Mouse (Mus musculus) MEL (cell line): ENCODE measurements around the gene Nicn1. TPM values are rescaled to one million over a fixed set of nuclear protein-coding genes. Genes with fewer than 3 reads are reported as not detected.

Source experiments
- DNase-seq: peaks from one replicate; pipeline ENCODE4 v3.0.0; 2011; ENCODE audit warnings: low read depth, low spot score
- H3K27ac ChIP-seq: 2 replicates; pipeline ENCODE4 v1.5.1; 2012; ENCODE audit warnings: low read depth, mild to moderate bottlenecking, control low read depth, low read length, moderate library complexity; ENCODE audit not compliant: control insufficient read depth
- H3K27me3 ChIP-seq, 2 experiments: fragments of 150-350 bp in 1 of 2; sonication (generic) in 1 of 2; 2 replicates each; pipeline ENCODE4 v1.6.1; 2012; ENCODE audit warnings: low read length in 2 of 2, mild to moderate bottlenecking in 2 of 2, improper control_type of control experiment in 1 of 2, moderate library complexity in 1 of 2; ENCODE audit not compliant: insufficient read depth in 2 of 2, control insufficient read depth in 1 of 2
- H3K36me3 ChIP-seq, 2 experiments: 2 replicates each; pipeline ENCODE4 v1.6.1; 2012 to 2014; ENCODE audit warnings: low read length in 2 of 2, improper control_type of control experiment in 1 of 2, inconsistent platforms in 1 of 2, mild to moderate bottlenecking in 1 of 2; ENCODE audit not compliant: insufficient read depth in 2 of 2, control insufficient read depth in 1 of 2
- H3K4me1 ChIP-seq, 2 experiments: fragments of 150-350 bp in 1 of 2; sonication (generic) in 1 of 2; 2 replicates each; pipeline ENCODE4 v1.6.1; 2012; ENCODE audit warnings: low read length in 2 of 2, improper control_type of control experiment in 1 of 2, mild to moderate bottlenecking in 1 of 2; ENCODE audit not compliant: insufficient read depth in 2 of 2, control insufficient read depth in 1 of 2
- H3K4me3 ChIP-seq, 2 experiments: fragments of 150-350 bp in 1 of 2; sonication (generic) in 1 of 2; 2 replicates each; pipeline ENCODE4 v1.5.1; 2012; ENCODE audit warnings: low read depth in 2 of 2, low read length in 2 of 2, mild to moderate bottlenecking in 2 of 2, moderate library complexity in 2 of 2, control low read depth in 1 of 2, improper control_type of control experiment in 1 of 2; ENCODE audit not compliant: control insufficient read depth in 1 of 2, insufficient read depth in 1 of 2
- H3K79me2 ChIP-seq: 2 replicates; pipeline ENCODE4 v1.6.1; 2012; ENCODE audit warnings: mild to moderate bottlenecking, low read length, moderate library complexity; ENCODE audit not compliant: control insufficient read depth, poor library complexity, insufficient read depth
- H3K9ac ChIP-seq: 2 replicates; pipeline ENCODE4 v1.6.1; 2012; ENCODE audit warnings: low read depth, mild to moderate bottlenecking, control low read depth, low read length, moderate library complexity; ENCODE audit not compliant: control insufficient read depth, poor library complexity, severe bottlenecking
- H3K9me3 ChIP-seq: fragments of 150-350 bp; sonication (generic); replicated peaks from 2 replicates; pipeline ENCODE4 v1.6.1; 2012; ENCODE audit warnings: mild to moderate bottlenecking, low read length, improper control_type of control experiment, moderate library complexity; ENCODE audit not compliant: insufficient read depth
- CHD2 ChIP-seq: IDR thresholded peaks from 2 replicates; pipeline ENCODE4 v1.6.1; 2011; ENCODE audit warnings: low read length, improper control_type of control experiment
- CTCF ChIP-seq, 3 experiments: IDR thresholded peaks in 2 of 3; conservative IDR thresholded peaks in 1 of 3; 2 replicates each; pipeline ENCODE4 v1.5.1; 2011 to 2012; ENCODE audit warnings: low read length in 3 of 3, low read depth in 2 of 3, mild to moderate bottlenecking in 2 of 3, improper control_type of control experiment in 1 of 3, inconsistent platforms in 1 of 3, mixed read lengths in 1 of 3, moderate library complexity in 1 of 3; ENCODE audit not compliant: control insufficient read depth in 1 of 3, insufficient read depth in 1 of 3, poor library complexity in 1 of 3, severe bottlenecking in 1 of 3
- ELF1 ChIP-seq: IDR thresholded peaks from 2 replicates; pipeline ENCODE4 v1.6.1; 2014; ENCODE audit warnings: low read depth, mild to moderate bottlenecking, inconsistent platforms, low read length, improper control_type of control experiment, moderate library complexity
- EP300 ChIP-seq, 2 experiments: IDR thresholded peaks; 2 replicates each; pipeline ENCODE4 v1.6.1; 2011; ENCODE audit warnings: improper control_type of control experiment in 2 of 2, low read length in 2 of 2, low read depth in 1 of 2, mild to moderate bottlenecking in 1 of 2
- HCFC1 ChIP-seq: IDR thresholded peaks from 2 replicates; pipeline ENCODE4 v1.6.1; 2012; ENCODE audit warnings: low read depth, mild to moderate bottlenecking, inconsistent platforms, low read length, improper control_type of control experiment, moderate library complexity
- JUND ChIP-seq: IDR thresholded peaks from 2 replicates; pipeline ENCODE4 v1.6.1; 2011; ENCODE audit warnings: low read depth, mild to moderate bottlenecking, improper control_type of control experiment, low read length
- MAFK ChIP-seq: IDR thresholded peaks from 2 replicates; pipeline ENCODE4 v1.6.1; 2011; ENCODE audit warnings: low read depth, mild to moderate bottlenecking, low read length, improper control_type of control experiment, borderline replicate concordance
- MYB ChIP-seq: IDR thresholded peaks from 2 replicates; pipeline ENCODE4 v1.6.1; 2011; ENCODE audit warnings: mild to moderate bottlenecking, low read depth, low read length, improper control_type of control experiment
- MYC ChIP-seq: IDR thresholded peaks from 2 replicates; pipeline ENCODE4 v1.6.1; 2011; ENCODE audit warnings: low read depth, mild to moderate bottlenecking, low read length, improper control_type of control experiment, moderate library complexity
- NRF1 ChIP-seq: IDR thresholded peaks from 2 replicates; pipeline ENCODE4 v1.6.1; 2014; ENCODE audit warnings: low read depth, mild to moderate bottlenecking, inconsistent platforms, low read length, improper control_type of control experiment, moderate library complexity; ENCODE audit not compliant: poor library complexity, insufficient read depth, severe bottlenecking
- POLR2AphosphoS2 ChIP-seq: IDR thresholded peaks from 2 replicates; pipeline ENCODE4 v1.6.1; 2011; ENCODE audit warnings: low read length, improper control_type of control experiment
- RAD21 ChIP-seq: IDR thresholded peaks from 2 replicates; pipeline ENCODE4 v1.6.1; 2011; ENCODE audit warnings: mild to moderate bottlenecking, low read depth, low read length, improper control_type of control experiment
- RCOR1 ChIP-seq: IDR thresholded peaks from 2 replicates; pipeline ENCODE4 v1.6.1; 2012; ENCODE audit warnings: low read depth, mild to moderate bottlenecking, inconsistent platforms, low read length, improper control_type of control experiment
- SIN3A ChIP-seq: IDR thresholded peaks from 2 replicates; pipeline ENCODE4 v1.6.1; 2012; ENCODE audit warnings: low read length, improper control_type of control experiment, inconsistent platforms
- SMC3 ChIP-seq: IDR thresholded peaks from 2 replicates; pipeline ENCODE4 v1.6.1; 2011; ENCODE audit warnings: low read depth, low read length, improper control_type of control experiment
- TAL1 ChIP-seq: IDR thresholded peaks from 2 replicates; pipeline ENCODE4 v1.6.1; 2012; ENCODE audit warnings: mild to moderate bottlenecking, inconsistent platforms, low read length, moderate library complexity, mixed read lengths
- TBP ChIP-seq: IDR thresholded peaks from 2 replicates; pipeline ENCODE4 v1.8.0; 2011; ENCODE audit warnings: low read depth, low read length, improper control_type of control experiment
- TCF12 ChIP-seq: IDR thresholded peaks from 2 replicates; pipeline ENCODE4 v1.6.1; 2014; ENCODE audit warnings: low read depth, mild to moderate bottlenecking, inconsistent platforms, low read length, improper control_type of control experiment, moderate library complexity
- UBTF ChIP-seq: IDR thresholded peaks from 2 replicates; pipeline ENCODE4 v1.6.1; 2012; ENCODE audit warnings: low read depth, mild to moderate bottlenecking, inconsistent platforms, low read length, improper control_type of control experiment, moderate library complexity, borderline replicate concordance; ENCODE audit not compliant: insufficient read depth
- USF1 ChIP-seq: IDR thresholded peaks from 2 replicates; pipeline ENCODE4 v1.6.1; 2014; ENCODE audit warnings: low read depth, mild to moderate bottlenecking, inconsistent platforms, low read length, improper control_type of control experiment, moderate library complexity
- USF2 ChIP-seq, 2 experiments: IDR thresholded peaks; 2 replicates each; pipeline ENCODE4 v1.6.1; 2011 to 2012; ENCODE audit warnings: improper control_type of control experiment in 2 of 2, low read length in 2 of 2, borderline replicate concordance in 1 of 2, inconsistent platforms in 1 of 2, low read depth in 1 of 2, mild to moderate bottlenecking in 1 of 2; ENCODE audit not compliant: insufficient read depth in 1 of 2
- ZC3H11A ChIP-seq: IDR thresholded peaks from 2 replicates; pipeline ENCODE4 v1.6.1; 2012; ENCODE audit warnings: low read depth, mild to moderate bottlenecking, inconsistent platforms, low read length, improper control_type of control experiment
- ZKSCAN1 ChIP-seq: IDR thresholded peaks from 2 replicates; pipeline ENCODE4 v1.6.1; 2012; ENCODE audit warnings: low read depth, mild to moderate bottlenecking, inconsistent platforms, low read length, improper control_type of control experiment, moderate library complexity
- ZMIZ1 ChIP-seq: IDR thresholded peaks from 2 replicates; pipeline ENCODE4 v1.6.1; 2012; ENCODE audit warnings: low read depth, mild to moderate bottlenecking, inconsistent platforms, low read length, improper control_type of control experiment, moderate library complexity
- polyA plus RNA-seq, 2 experiments: library from polyadenylated mRNA; stranded (reverse) in 1 of 2; unstranded in 1 of 2; fragments of >175 nt in 1 of 2; fragments of >200 nt in 1 of 2; gene quantifications; 2 replicates each; pipeline versions ENCODE4 v1.2.1 to v1.2.4; 2012; ENCODE audit warnings: low replicate concordance in 2 of 2, low read depth in 1 of 2; ENCODE audit not compliant: insufficient read length in 2 of 2, insufficient read depth in 1 of 2, missing spikeins in 1 of 2
- total RNA-seq: library from RNA; depleted of rRNA; stranded (reverse); fragments of 300-350 nt; gene quantifications from 2 replicates; pipeline ENCODE4 v1.2.3, GENCODE M21; 2012

The Nicn1 gene
- total and polyA plus RNA-seq, 3 experiments, result 1.6 to 4.7 TPM; not detected in 1

DNA sequence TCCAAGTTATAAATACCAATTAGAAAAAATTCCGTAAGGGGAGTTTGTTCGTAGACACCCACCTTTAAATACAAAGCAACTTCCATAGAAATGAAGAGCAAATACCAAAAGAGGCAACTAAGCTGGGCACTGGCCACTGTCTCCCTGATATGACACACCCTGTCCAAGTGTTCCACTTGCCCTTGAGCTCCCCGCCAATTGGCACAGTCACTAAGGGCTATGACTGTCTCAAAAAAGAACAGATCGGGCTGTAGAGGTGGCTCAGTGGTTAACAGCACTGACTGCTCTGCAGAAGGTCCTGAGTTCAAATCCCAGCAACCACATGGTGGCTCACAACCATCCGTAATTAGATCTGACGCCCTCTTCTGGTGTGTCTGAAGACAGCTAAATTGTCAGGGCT is 38.4 kb upstream of the Nicn1 start:
- Histone ChIP-seq H3K79me2 (no peaks in the 10 kb centered on the region), H3K4me3 (no peak overlapping the region), H3K9ac (no peak overlapping the region), H3K36me3 (no peaks in the 10 kb centered on the region), H3K4me1 (no peaks in the 10 kb centered on the region), H3K9me3 (no peaks in the 10 kb centered on the region), H3K27ac (no peak overlapping the region), H3K27me3 (no peaks in the 10 kb centered on the region)
- TF ChIP-seq USF1, result no peak
- TF ChIP-seq CTCF (IDR thresholded peaks at IDR 0.05 in 2 of 3, conservative IDR thresholded peaks at IDR 0.05 in 1 of 3; ENCODE audit: control insufficient read depth in 1 of 3, insufficient read depth in 1 of 3, low read depth in 2 of 3, low read length in 3 of 3, poor library complexity in 1 of 3, severe bottlenecking in 1 of 3), result no peak
- TF ChIP-seq RAD21, result no peak
- no peak for TF ChIP-seq SMC3
- no peak for TF ChIP-seq ELF1
- TF ChIP-seq ZKSCAN1, result no peak
- no peak for TF ChIP-seq TCF12
- DNase-seq, result no peak

DNA sequence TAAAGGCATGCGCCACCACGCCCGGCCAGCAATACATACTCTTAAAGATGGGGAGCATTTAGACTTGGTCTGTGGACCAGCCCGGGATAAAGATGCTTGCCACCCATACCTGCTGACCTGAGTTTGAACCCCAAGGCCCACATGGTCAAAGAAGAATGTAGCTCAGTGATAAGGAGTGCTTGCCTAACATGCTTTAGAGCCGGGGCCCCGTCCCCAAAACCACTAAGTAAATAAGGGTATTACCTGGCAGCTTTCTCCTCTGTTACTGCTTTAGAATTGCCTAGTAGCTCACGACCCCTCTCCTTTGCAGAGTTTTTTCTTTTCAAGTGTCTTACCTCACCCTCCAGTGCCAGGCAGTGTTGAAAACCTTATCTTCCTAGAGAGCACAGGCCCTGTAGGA is 37.5 kb upstream of the Nicn1 start:
- TF ChIP-seq JUND (no peak), HCFC1 (no peak), TCF12 (no peak), EP300 (IDR thresholded peaks at IDR 0.05; ENCODE audit: low read depth in 1 of 2, low read length in 2 of 2) (no peak), POLR2AphosphoS2 (no peak), ZC3H11A (no peak), ELF1 (no peak), NRF1 (no peak), CHD2 (no peak), ZKSCAN1 (no peak), MYC (no peak), USF2 (IDR thresholded peaks at IDR 0.05; ENCODE audit: borderline replicate concordance in 1 of 2, insufficient read depth in 1 of 2, low read depth in 1 of 2, low read length in 2 of 2) (no peak), MAFK (no peak), RCOR1 (no peak), MYB (no peak), UBTF (no peak), SIN3A (no peak), TAL1 (no peak), TBP (no peak), ZMIZ1 (no peak)
- H3K9me3 ChIP-seq, result no peaks in the 10 kb centered on the region
- H3K27ac ChIP-seq, result no peak overlapping the region
- H3K36me3 ChIP-seq, result no peaks in the 10 kb centered on the region
- H3K9ac ChIP-seq, result no peak overlapping the region
- no peaks in the 10 kb centered on the region for H3K27me3 ChIP-seq
- H3K4me1 ChIP-seq, result no peaks in the 10 kb centered on the region
- H3K4me3 ChIP-seq, result no peak overlapping the region
- no peaks in the 10 kb centered on the region for H3K79me2 ChIP-seq
- DNase-seq, result no peak
